Mouse (Mus musculus) ES-E14 (cell line): Measurements from ENCODE around the gene Mocs1.

Experiments used
- MAFK ChIP-seq: IDR thresholded peaks from 2 replicates; pipeline ENCODE4 v1.6.1; 2014; ENCODE audit warnings: mild to moderate bottlenecking, low read depth, low read length, inconsistent platforms; ENCODE audit not compliant: insufficient read depth
- ZC3H11A ChIP-seq: IDR thresholded peaks from 2 replicates; pipeline ENCODE4 v1.6.1; 2012; ENCODE audit warnings: low read depth, mild to moderate bottlenecking, inconsistent platforms, low read length, borderline replicate concordance

DNA sequence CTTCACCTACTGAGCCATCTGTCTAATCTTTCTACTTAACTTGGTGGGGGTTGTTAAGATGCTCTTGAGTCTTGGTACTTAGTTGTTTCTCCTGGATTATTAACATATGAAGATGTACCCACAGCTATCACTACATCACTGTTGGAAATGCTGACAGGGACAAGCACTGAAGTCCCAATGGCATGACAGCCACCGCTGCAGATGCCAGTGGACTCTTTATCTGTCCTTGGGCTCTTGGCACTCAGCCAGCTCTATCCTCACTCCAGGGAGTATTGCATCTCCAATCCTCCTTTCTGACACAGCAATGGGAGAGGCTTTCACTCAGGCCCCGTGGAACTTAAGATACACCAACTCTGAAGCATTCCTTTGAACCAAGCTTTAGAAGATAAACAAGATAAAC lies 72.1 kb downstream of the Mocs1 start:
- TF ChIP-seq ZC3H11A: no peak
- TF ChIP-seq MAFK: no peak
